Mouse (Mus musculus) ES-E14 (cell line): ENCODE measurements at regions not wholly inside any gene's neighbourhood (a gene's known extent, or its start where the extent isn't known, plus 50 kb on each side); places are given as distances from the start of the nearest gene placed in this dataset.
"Not testable (repeated sequence)": the region's sequence is repeated elsewhere in the genome, so short reads cannot be mapped to it uniquely, and the experiment has no call there.

Source experiments
- HCFC1 ChIP-seq: IDR thresholded peaks from 2 replicates; pipeline ENCODE4 v1.6.1; 2012; ENCODE audit warnings: low read length, inconsistent platforms, borderline replicate concordance; ENCODE audit not compliant: insufficient read depth
- MAFK ChIP-seq: IDR thresholded peaks from 2 replicates; pipeline ENCODE4 v1.6.1; 2014; ENCODE audit warnings: mild to moderate bottlenecking, low read depth, low read length, inconsistent platforms; ENCODE audit not compliant: insufficient read depth
- ZC3H11A ChIP-seq: IDR thresholded peaks from 2 replicates; pipeline ENCODE4 v1.6.1; 2012; ENCODE audit warnings: low read depth, mild to moderate bottlenecking, inconsistent platforms, low read length, borderline replicate concordance
- ZNF384 ChIP-seq: IDR thresholded peaks from 2 replicates; pipeline ENCODE4 v1.6.1; 2012; ENCODE audit warnings: low read depth, low read length, inconsistent platforms

- not testable (repeated sequence) for TF ChIP-seq ZNF384, HCFC1, ZC3H11A, MAFK
Measured at GRCm38 (mm10) chr6:70109412-70109811, 682.6 kb downstream of the Rpia start.
